Mouse (Mus musculus): ENCODE results near the gene Fuca2.

GRCm38 (mm10) chr10:13552646-13553497 is 53.5 kb downstream of the Fuca2 start, which contains the start of the genes Adat2 and Pex3:
- no peak for TF ChIP-seq CTCF (IDR thresholded peaks at IDR 0.05; ENCODE audit: insufficient read depth, low read length)
- peak; percentile 76; the same call in 1 of the 2 replicates for TF ChIP-seq POLR2A (IDR thresholded peaks at IDR 0.05; ENCODE audit: borderline replicate concordance, extremely low read depth, low read depth, low read length)
